Mouse (Mus musculus) CH12F3 (cell line): ENCODE results near the gene Nmb.

Source experiments
- in situ Hi-C: fragments of 300-500 bp; cut with MboI; formaldehyde crosslinking; loops from 2 replicates; pipeline ENCODE4 v1.14.3; 2020; ENCODE audit warnings: low sequenced_read_pairs

Nmb gene

GRCm38 (mm10) chr7:80900944-80901501, 3.9 kb downstream of the Nmb start, which contains the start of gene Wdr73:
TSS of gene Wdr73 (minus strand) at chr7:80901269.
- in situ Hi-C loops: no loop called here

GRCm38 (mm10) chr7:80897721-80898120, 7.2 kb downstream of the Nmb start:
- in situ Hi-C loops: no loop called here

- in situ Hi-C loops: no loop called here
Observed at GRCm38 (mm10) chr7:80897134-80897533, 7.7 kb downstream of the Nmb start.

GRCm38 (mm10) chr7:80894815-80895519, 9.9 kb downstream of the Nmb start:
- in situ Hi-C loops: no loop called here

- in situ Hi-C loops: no loop called here
Observed at GRCm38 (mm10) chr7:80894196-80894595, 10.7 kb downstream of the Nmb start.

- in situ Hi-C loops: no loop called here
Observed at GRCm38 (mm10) chr7:80893753-80894129, 11.1 kb downstream of the Nmb start.

GRCm38 (mm10) chr7:80893086-80893752, 11.7 kb downstream of the Nmb start:
- in situ Hi-C loops: no loop called here

- in situ Hi-C loops: no loop called here
Observed at GRCm38 (mm10) chr7:80889841-80890241, 15.0 kb downstream of the Nmb start.

GRCm38 (mm10) chr7:80889021-80889511, 15.8 kb downstream of the Nmb start:
- in situ Hi-C loops: no loop called here

GRCm38 (mm10) chr7:80888595-80888994, 16.3 kb downstream of the Nmb start:
- in situ Hi-C loops: no loop called here

GRCm38 (mm10) chr7:80885666-80886065, 19.2 kb downstream of the Nmb start:
- in situ Hi-C loops: no loop called here

- in situ Hi-C loops: no loop called here
Observed at GRCm38 (mm10) chr7:80882830-80883505, 21.9 kb downstream of the Nmb start.

GRCm38 (mm10) chr7:80875727-80876126, 29.1 kb downstream of the Nmb start:
- in situ Hi-C loops: no loop called here

- in situ Hi-C loops: no loop called here
Observed at GRCm38 (mm10) chr7:80873631-80874030, 31.2 kb downstream of the Nmb start.

- in situ Hi-C loops: no loop called here
Observed at GRCm38 (mm10) chr7:80873038-80873437, 31.8 kb downstream of the Nmb start.

GRCm38 (mm10) chr7:80868686-80869085, 36.2 kb downstream of the Nmb start:
- in situ Hi-C loops: no loop called here

- in situ Hi-C loops: no loop called here
Observed at GRCm38 (mm10) chr7:80866514-80867147, 38.2 kb downstream of the Nmb start.

- in situ Hi-C loops: no loop called here
Observed at GRCm38 (mm10) chr7:80865521-80865920, 39.4 kb downstream of the Nmb start.

- in situ Hi-C loops: no loop called here
Observed at GRCm38 (mm10) chr7:80864831-80865230, 40.0 kb downstream of the Nmb start.

- in situ Hi-C loops: no loop called here
Observed at GRCm38 (mm10) chr7:80864151-80864550, 40.7 kb downstream of the Nmb start.

- in situ Hi-C loops: no loop called here
Observed at GRCm38 (mm10) chr7:80863520-80863919, 41.4 kb downstream of the Nmb start.
